Mouse (Mus musculus): ENCODE measurements around the gene Kcne2. TPM values are rescaled to one million over a fixed set of nuclear protein-coding genes. Genes with fewer than 3 reads are reported as not detected.

The Kcne2 gene
- total and polyA plus RNA-seq, 3 experiments: not detected

DNA sequence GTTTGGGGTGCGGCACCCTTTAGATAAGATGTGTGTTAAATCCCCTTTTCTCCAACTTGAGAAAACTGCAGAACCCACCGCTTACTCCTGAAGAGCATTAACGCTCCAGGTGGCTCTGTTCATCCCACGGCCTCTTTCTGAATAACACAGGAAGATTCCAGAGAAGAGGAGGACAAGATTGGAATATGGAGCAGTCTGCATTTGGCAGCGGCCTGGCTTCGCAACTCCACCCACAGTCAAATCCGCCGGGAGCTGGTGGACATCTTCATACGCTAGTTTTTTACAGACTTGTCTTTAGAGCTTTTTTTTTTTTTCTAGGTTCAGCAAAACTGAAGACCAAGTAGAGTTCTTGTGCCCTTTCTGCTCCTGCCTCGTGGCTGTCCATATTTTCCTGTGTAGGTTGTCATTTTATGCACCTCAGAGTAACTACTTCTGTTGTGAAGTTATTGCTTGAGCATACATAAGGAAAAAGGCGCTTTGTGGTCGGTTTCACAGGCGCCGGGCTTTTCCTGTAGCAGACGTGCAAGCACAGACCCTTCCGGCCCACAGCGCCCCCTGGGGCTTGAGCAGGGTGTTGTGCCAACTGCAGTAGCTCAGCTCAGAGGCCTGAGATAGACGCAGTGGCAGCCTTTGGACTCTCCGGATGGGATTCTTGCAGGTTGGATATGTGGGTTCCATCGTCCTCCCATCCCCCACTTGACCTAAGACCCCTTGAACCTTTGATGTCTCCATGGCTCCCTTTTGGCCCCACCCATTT, 27.3 kb downstream of the Kcne2 start:
- peaks cover 21 to 44% of the 10 kb centered on the region in 2 experiments for H3K4me1 ChIP-seq (ENCODE audit: control insufficient read depth in 1 of 2, insufficient read depth in 2 of 2)
- no peak overlapping the region for H3K9ac ChIP-seq (ENCODE audit: insufficient read depth, low read depth)
- DNase-seq (ENCODE audit: extremely low read depth): peak; percentile 69
- H3K79me2 ChIP-seq (replicated peaks; ENCODE audit: control insufficient read depth, extremely low read depth, insufficient read depth, poor library complexity, severe bottlenecking): no peaks in the 10 kb centered on the region
- H3K4me2 ChIP-seq (ENCODE audit: insufficient read depth, low read depth, poor library complexity, severe bottlenecking): no peak overlapping the region
- TF ChIP-seq ZNF384 (IDR thresholded peaks at IDR 0.05; ENCODE audit: low read depth, low read length): peak; percentile 21; the same call in 1 of the 2 replicates
- TF ChIP-seq ETS1 (conservative IDR thresholded peaks at IDR 0.05; ENCODE audit: low read depth, low read length): no peak
- peak; percentile 33 to 84; a peak in 3 of 4 replicates for TF ChIP-seq CTCF (conservative IDR thresholded peaks at IDR 0.05 in 1 of 2, IDR thresholded peaks at IDR 0.05 in 1 of 2; ENCODE audit: low read depth in 2 of 2, low read length in 2 of 2)
- 0 out of 2 replicates have a peak, but pooled peaks have one; percentile 21 for TF ChIP-seq ELF1 (IDR thresholded peaks at IDR 0.05; ENCODE audit: low read depth, low read length)
- peak; percentile 54 for TF ChIP-seq SMC3 (IDR thresholded peaks at IDR 0.05; ENCODE audit: low read depth, low read length)
- peak; percentile 29 for TF ChIP-seq RAD21 (IDR thresholded peaks at IDR 0.05; ENCODE audit: low read depth, low read length)
- TF ChIP-seq HCFC1 (IDR thresholded peaks at IDR 0.05; ENCODE audit: low read depth, low read length): no peak
- dilution Hi-C loops (cut with MboI; ENCODE audit: extremely low pct_ligation_motif_present, extremely low pct_unique_long_range_greater_than_20kb, low sequenced_read_pairs): no loop called here
- peaks cover 0 to 5% of the 10 kb centered on the region in 2 experiments for H3K36me3 ChIP-seq (replicated peaks in 1 of 2; ENCODE audit: control insufficient read depth in 1 of 2, insufficient read depth in 1 of 2, low read length in 1 of 2)
- peaks cover 10% of the 10 kb centered on the region for H3K9me3 ChIP-seq (replicated peaks; ENCODE audit: low read length)
- H3K4me3 ChIP-seq (replicated peaks in 1 of 3; ENCODE audit: low read depth in 2 of 3, low read length in 2 of 3, poor library complexity in 1 of 3): no peak overlapping the region
- H3K27me3 ChIP-seq (replicated peaks): no peaks in the 10 kb centered on the region
- in situ Hi-C loops (cut with MboI; ENCODE audit: low pct_ligation_motif_present, low pct_unique_long_range_greater_than_20kb, low sequenced_read_pairs): no loop called here
- no peak overlapping the region for H3K27ac ChIP-seq (ENCODE audit: insufficient read depth, low read depth)

DNA sequence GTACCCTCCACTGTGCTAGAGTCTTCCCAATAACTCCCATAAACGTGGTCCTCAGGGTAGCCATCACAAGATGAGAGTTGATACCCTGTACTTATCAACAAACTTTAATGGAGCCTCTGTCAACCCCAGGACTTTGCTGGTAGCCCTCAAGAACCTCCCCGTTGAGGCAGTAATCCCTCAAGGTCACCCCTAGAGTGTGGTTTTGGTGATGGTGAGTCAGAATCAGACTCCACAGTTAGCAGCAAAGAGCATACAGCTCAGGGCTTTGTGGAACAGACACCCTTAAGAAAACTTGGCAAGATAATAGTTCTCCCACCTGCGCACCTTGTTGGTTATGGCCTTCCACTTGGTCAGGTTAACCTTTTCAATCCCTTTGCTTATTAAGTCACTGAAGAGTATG, 28.2 kb downstream of the Kcne2 start:
- in situ Hi-C loops (cut with MboI; ENCODE audit: low pct_ligation_motif_present, low pct_unique_long_range_greater_than_20kb, low sequenced_read_pairs) (no loop called here), dilution Hi-C loops (cut with MboI; ENCODE audit: extremely low pct_ligation_motif_present, extremely low pct_unique_long_range_greater_than_20kb, low sequenced_read_pairs) (no loop called here)
- H3K27me3 ChIP-seq (replicated peaks): no peaks in the 10 kb centered on the region
- no peak overlapping the region for H3K4me2 ChIP-seq (ENCODE audit: insufficient read depth, low read depth, poor library complexity, severe bottlenecking)
- peaks cover 10% of the 10 kb centered on the region for H3K9me3 ChIP-seq (replicated peaks; ENCODE audit: low read length)
- H3K27ac ChIP-seq (ENCODE audit: insufficient read depth, low read depth): no peak overlapping the region
- TF ChIP-seq ZMIZ1 (IDR thresholded peaks at IDR 0.05; ENCODE audit: low read depth, low read length): no peak
- no peak for TF ChIP-seq CHD1 (IDR thresholded peaks at IDR 0.05; ENCODE audit: low read depth, low read length)
- TF ChIP-seq NRF1 (IDR thresholded peaks at IDR 0.05; ENCODE audit: low read depth, low read length): no peak
- no peak for TF ChIP-seq EP300 (IDR thresholded peaks at IDR 0.05; ENCODE audit: low read length)
- TF ChIP-seq SMC3 (IDR thresholded peaks at IDR 0.05; ENCODE audit: low read depth, low read length): no peak
- no peak for TF ChIP-seq E2F4 (IDR thresholded peaks at IDR 0.05; ENCODE audit: insufficient replicate concordance, low read depth, low read length)
- TF ChIP-seq RCOR1 (conservative IDR thresholded peaks at IDR 0.05; ENCODE audit: low read depth, low read length): no peak
- no peak for TF ChIP-seq POLR2AphosphoS2 (IDR thresholded peaks at IDR 0.05; ENCODE audit: low read depth, low read length)
- TF ChIP-seq HCFC1 (IDR thresholded peaks at IDR 0.05; ENCODE audit: low read depth, low read length): no peak
- no peak for TF ChIP-seq MEF2A (IDR thresholded peaks at IDR 0.05; ENCODE audit: borderline replicate concordance, low read depth, low read length)
- TF ChIP-seq KAT2A (IDR thresholded peaks at IDR 0.05; ENCODE audit: insufficient replicate concordance, low read length): no peak
- no peak for TF ChIP-seq MAFK (IDR thresholded peaks at IDR 0.05; ENCODE audit: insufficient replicate concordance, low read length)
- no peak for TF ChIP-seq ZNF384 (IDR thresholded peaks at IDR 0.05; ENCODE audit: low read depth, low read length)
- no peak overlapping the region for H3K4me3 ChIP-seq (replicated peaks in 1 of 3; ENCODE audit: low read depth in 2 of 3, low read length in 2 of 3, poor library complexity in 1 of 3)
- no peak overlapping the region for H3K9ac ChIP-seq (ENCODE audit: insufficient read depth, low read depth)
- no peaks in the 10 kb centered on the region for H3K79me2 ChIP-seq (replicated peaks; ENCODE audit: control insufficient read depth, extremely low read depth, insufficient read depth, poor library complexity, severe bottlenecking)
- H3K36me3 ChIP-seq (replicated peaks in 1 of 2; ENCODE audit: control insufficient read depth in 1 of 2, insufficient read depth in 1 of 2, low read length in 1 of 2): peaks cover 0 to 5% of the 10 kb centered on the region in 2 experiments
- peaks cover 20 to 38% of the 10 kb centered on the region in 2 experiments for H3K4me1 ChIP-seq (ENCODE audit: control insufficient read depth in 1 of 2, insufficient read depth in 2 of 2)
- no peak for DNase-seq (ENCODE audit: extremely low read depth)
